ENCODE assay signal across 21 mouse cellular contexts in the genomic region with DNA sequence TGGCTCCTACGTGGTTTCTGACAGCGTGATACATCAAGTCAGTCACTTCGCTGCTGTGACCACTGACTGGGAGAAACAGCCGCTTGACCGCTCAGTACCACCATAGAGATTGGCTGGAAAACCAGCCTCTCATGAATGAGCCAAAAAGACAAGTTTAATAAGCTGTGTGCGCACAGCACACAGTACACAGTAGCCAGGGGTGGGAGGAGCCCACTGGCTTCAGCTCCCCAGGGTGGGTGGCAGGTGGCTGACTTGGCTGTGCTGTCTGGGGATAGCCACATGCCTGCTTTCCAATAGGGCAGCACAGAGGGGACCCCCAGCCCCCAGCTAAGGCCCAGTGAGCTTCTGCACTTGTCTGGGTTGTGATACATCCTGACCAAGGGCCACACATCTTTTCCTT. TPM values are rescaled to one million over a fixed set of nuclear protein-coding genes. Genes with fewer than 3 reads are reported as not detected.
A peak's percentile ranks its signal among the peaks of the same experiment; 100 is the strongest.
DNase-seq lines count a peak whose midpoint lies in the region; ATAC-seq and TF ChIP-seq lines count a peak whose summit lies in the region.
"Had no signal": no experiment of that assay in that cellular context is flagged by ENCODE, and none has a peak within 500 bp of the region (broad histone marks: within the 10 kb centered on the region; RNA-seq: fewer than 3 reads in every experiment).

No protein-coding gene starts in this region.

- H3K9me3 ChIP-seq in embryonic facial prominence, embryonic 15.5 days (replicated peaks): no peaks in the 10 kb centered on the region
- H3K9me3 ChIP-seq in hindbrain, embryonic 16.5 days (ENCODE audit: control insufficient read depth, low read length): no peaks in the 10 kb centered on the region
- H3K9me3 ChIP-seq in midbrain, embryonic 16.5 days (replicated peaks; ENCODE audit: control insufficient read depth, low read length, poor library complexity, severe bottlenecking): no peaks in the 10 kb centered on the region
- H3K9me3 ChIP-seq: forebrain, embryonic 13.5 days; heart, embryonic 15.5 days; lung, embryonic 15.5 days had no signal

- H3K27me3 ChIP-seq in embryonic facial prominence, embryonic 15.5 days: 0 out of 2 replicates have a peak, but pooled peaks cover 4% of the 10 kb centered on the region
- no peaks in the 10 kb centered on the region for H3K27me3 ChIP-seq in hindbrain, embryonic 16.5 days (replicated peaks; ENCODE audit: control insufficient read depth, insufficient read depth, low read length)
- no peaks in the 10 kb centered on the region for H3K27me3 ChIP-seq in midbrain, embryonic 16.5 days (ENCODE audit: control insufficient read depth, insufficient read depth, low read depth, low read length)
- H3K27me3 ChIP-seq: forebrain, embryonic 13.5 days; heart, embryonic 15.5 days; lung, embryonic 15.5 days had no signal

- no peak overlapping the region for H3K4me3 ChIP-seq in embryonic facial prominence, embryonic 15.5 days (replicated peaks)
- no peak overlapping the region for H3K4me3 ChIP-seq in hindbrain, embryonic 16.5 days (ENCODE audit: low read length)
- H3K4me3 ChIP-seq in midbrain, embryonic 16.5 days (ENCODE audit: low read depth, low read length): no peak overlapping the region
- no peak overlapping the region for H3K4me3 ChIP-seq in lung, adult 2 months (replicated peaks; ENCODE audit: extremely low read depth, low read depth, low read length)
- H3K4me3 ChIP-seq: forebrain, embryonic 13.5 days; heart, embryonic 15.5 days; lung, embryonic 15.5 days had no signal

- H3K27ac ChIP-seq in embryonic facial prominence, embryonic 15.5 days (replicated peaks): no peak overlapping the region
- no peak overlapping the region for H3K27ac ChIP-seq in hindbrain, embryonic 16.5 days (ENCODE audit: low read depth, low read length)
- no peak overlapping the region for H3K27ac ChIP-seq in midbrain, embryonic 16.5 days (ENCODE audit: low read length)
- H3K27ac ChIP-seq: forebrain, embryonic 13.5 days; lung, embryonic 15.5 days had no signal

- WGBS in embryonic facial prominence, embryonic 15.5 days: 80% methylated on average over 6 of the region's 6 CpGs
- WGBS in hindbrain, embryonic 16.5 days: 58% methylated on average over 6 of the region's 6 CpGs
- 69% methylated on average over 6 of the region's 6 CpGs for WGBS in midbrain, embryonic 16.5 days
- WGBS in lung, adult 2 months: 91% methylated on average over 6 of the region's 6 CpGs

- peaks cover 42% of the 10 kb centered on the region for H3K4me1 ChIP-seq in embryonic facial prominence, embryonic 15.5 days
- peaks cover 8% of the 10 kb centered on the region for H3K4me1 ChIP-seq in hindbrain, embryonic 16.5 days (ENCODE audit: control insufficient read depth, insufficient read depth, low read depth, low read length)
- H3K4me1 ChIP-seq in midbrain, embryonic 16.5 days (ENCODE audit: control insufficient read depth, insufficient read depth, low read length): peaks cover 6% of the 10 kb centered on the region; the same call in 1 of the 2 replicates
- H3K4me1 ChIP-seq in lung, adult 2 months (ENCODE audit: control insufficient read depth, insufficient read depth, low read length): peaks cover 9% of the 10 kb centered on the region

- no peak for TF ChIP-seq CTCF in lung, adult 2 months (IDR thresholded peaks at IDR 0.05; ENCODE audit: insufficient read depth, low read length)

- intact Hi-C loops in left cerebral cortex, postnatal 4 days (cut with DNase I): no loop called here
- intact Hi-C loops in left cerebral cortex, postnatal 10 days (cut with DNase I): no loop called here

- no peak for TF ChIP-seq POLR2A in lung, adult 2 months (IDR thresholded peaks at IDR 0.05; ENCODE audit: borderline replicate concordance, extremely low read depth, low read depth, low read length)

- no peak overlapping the region for H3K9ac ChIP-seq in embryonic facial prominence, embryonic 15.5 days
- no peak overlapping the region for H3K9ac ChIP-seq in hindbrain, embryonic 16.5 days (ENCODE audit: low read depth, low read length)
- no peak overlapping the region for H3K9ac ChIP-seq in midbrain, embryonic 16.5 days (ENCODE audit: low read depth, low read length)
- H3K9ac ChIP-seq: forebrain, embryonic 13.5 days; heart, embryonic 15.5 days; lung, embryonic 15.5 days had no signal

- H3K36me3 ChIP-seq in embryonic facial prominence, embryonic 15.5 days: peaks cover 22% of the 10 kb centered on the region; the same call in 1 of the 2 replicates
- peaks cover 5% of the 10 kb centered on the region; the same call in 1 of the 2 replicates for H3K36me3 ChIP-seq in hindbrain, embryonic 16.5 days (ENCODE audit: control insufficient read depth, insufficient read depth, low read length)
- H3K36me3 ChIP-seq in midbrain, embryonic 16.5 days (ENCODE audit: control insufficient read depth, insufficient read depth, low read length): peaks cover 2% of the 10 kb centered on the region; the same call in 1 of the 2 replicates
- H3K36me3 ChIP-seq: heart, embryonic 15.5 days; lung, embryonic 15.5 days had no signal

- no peak overlapping the region for H3K4me2 ChIP-seq in embryonic facial prominence, embryonic 15.5 days (replicated peaks)
- no peak overlapping the region for H3K4me2 ChIP-seq in hindbrain, embryonic 16.5 days (ENCODE audit: low read length)
- no peak overlapping the region for H3K4me2 ChIP-seq in midbrain, embryonic 16.5 days (ENCODE audit: low read length)
- H3K4me2 ChIP-seq: forebrain, embryonic 13.5 days; heart, embryonic 15.5 days; lung, embryonic 15.5 days had no signal

- DNase-seq in left cerebral cortex, postnatal 4 days: peak; percentile 73
- DNase-seq in left cerebral cortex, postnatal 10 days (ENCODE audit: extremely low spot score in 1 of 2, low spot score in 2 of 2): no peak
- no peak for DNase-seq in lung, adult 2 months
- DNase-seq in left cerebral cortex, adult 11 months (ENCODE audit: low spot score): no peak
- DNase-seq: adrenal gland, adult 2 months; cerebellum, adult 9-10 months; heart, adult 18-20 months; kidney, adult 9 months; kidney, postnatal 4 days; right cerebral cortex, postnatal 4 days; thymus, postnatal 14 days had no signal

- peak; percentile 44; the same call in 1 of the 2 replicates for ATAC-seq in embryonic facial prominence, embryonic 15.5 days (ENCODE audit: insufficient number of reproducible peaks, low FRiP score, low TSS enrichment, low read depth)
- peak; percentile 76 for ATAC-seq in hindbrain, embryonic 16.5 days
- ATAC-seq in midbrain, embryonic 16.5 days: peak; percentile 17; the same call in 1 of the 2 replicates
- ATAC-seq: forebrain, embryonic 13.5 days; inflammation-experienced regulatory T-cells, adult 6 months had no signal

RNA-seq across cellular contexts. Expression of a gene that starts 16.9 kb away (rescaled TPM):
- 10 to 100 TPM; 28.7 to 28.9 TPM for total RNA-seq in left cerebral cortex, postnatal 4 days (2021)
- total RNA-seq in left cerebral cortex, postnatal 10 days (2021): 10 to 100 TPM; 27.3 to 29.6 TPM
- 55.6 and 56.7 TPM in 2 replicates for polyA plus RNA-seq in embryonic facial prominence, embryonic 15.5 days (2015; fragmentation: Nextera tagmentation; extraction: Ambion mirVana)
- 12.8 and 13.7 TPM in 2 replicates for polyA plus RNA-seq in hindbrain, embryonic 16.5 days (2015; fragmentation: Nextera tagmentation; extraction: Ambion mirVana)
- 12.7 and 13.5 TPM in 2 replicates for polyA plus RNA-seq in midbrain, embryonic 16.5 days (2015; fragmentation: Nextera tagmentation; extraction: Ambion mirVana)
- polyA plus RNA-seq in lung, adult 2 months (2012; rRNA removed): 15.6 and 16.0 TPM in 2 replicates

RNA-seq across cellular contexts. Expression of a gene that starts 44.8 kb away (rescaled TPM):
- 1 to 10 TPM; 4.6 to 4.8 TPM for total RNA-seq in left cerebral cortex, postnatal 4 days (2021)
- 1 to 10 TPM; 4.5 to 6.2 TPM for total RNA-seq in left cerebral cortex, postnatal 10 days (2021)
- 12.7 and 19.2 TPM in 2 replicates for polyA plus RNA-seq in embryonic facial prominence, embryonic 15.5 days (2015; fragmentation: Nextera tagmentation; extraction: Ambion mirVana)
- polyA plus RNA-seq in hindbrain, embryonic 16.5 days (2015; fragmentation: Nextera tagmentation; extraction: Ambion mirVana): 5.0 and 5.2 TPM in 2 replicates
- 6.0 and 7.0 TPM in 2 replicates for polyA plus RNA-seq in midbrain, embryonic 16.5 days (2015; fragmentation: Nextera tagmentation; extraction: Ambion mirVana)
- 13.6 and 14.8 TPM in 2 replicates for polyA plus RNA-seq in lung, adult 2 months (2012; rRNA removed)
- total RNA-seq: adrenal gland, adult 2 months; gastrocnemius, adult 8-10 months; liver, adult 2 months; neutrophil, adult 5-6 weeks had no signal
- polyA plus RNA-seq: adrenal gland, adult 2 months had no signal

Comparison
In these comparisons a context has a peak if more than half of its experiments do, and no peak if none do; other contexts are left out.
1. ATAC-seq: peak in every context shown above with its lines; median percentile 76 in hindbrain, embryonic 16.5 days; 44 in embryonic facial prominence, embryonic 15.5 days; 17 in midbrain, embryonic 16.5 days.